Mouse (Mus musculus) kidney, embryonic 16.5 days (tissue): Measurements from ENCODE around the gene Adh7. TPM values are rescaled to one million over a fixed set of nuclear protein-coding genes. Genes with fewer than 3 reads are reported as not detected.

ENCODE experiments used
- ATAC-seq: fragments of 200-750 bp; cut with Nextera tagmentation; 2 replicates; pipeline ENCODE4 v1.8.0; 2017; ENCODE audit warnings: moderate TSS enrichment; ENCODE audit not compliant: low FRiP score, low TSS enrichment
- H3K27ac ChIP-seq: fragments of 300-500 bp; sonication (generic); 2 replicates; pipeline ENCODE4 v1.5.1; 2014; ENCODE audit warnings: low read length
- H3K27me3 ChIP-seq: fragments of 300-500 bp; sonication (generic); 2 replicates; pipeline ENCODE4 v1.6.1; 2014; ENCODE audit warnings: low read length, control low read depth, mixed read lengths; ENCODE audit not compliant: insufficient read depth
- H3K36me3 ChIP-seq: fragments of 300-500 bp; sonication (generic); 2 replicates; pipeline ENCODE4 v1.6.1; 2014; ENCODE audit warnings: low read length, control low read depth, mixed read lengths; ENCODE audit not compliant: insufficient read depth
- H3K4me1 ChIP-seq: fragments of 300-500 bp; sonication (generic); 2 replicates; pipeline ENCODE4 v1.6.1; 2014; ENCODE audit warnings: low read length, control low read depth, mixed read lengths; ENCODE audit not compliant: insufficient read depth
- H3K4me2 ChIP-seq: fragments of 300-500 bp; sonication (generic); replicated peaks from 2 replicates; pipeline ENCODE4 v1.6.1; 2014; ENCODE audit warnings: low read depth, low read length
- H3K4me3 ChIP-seq: fragments of 300-500 bp; sonication (generic); 2 replicates; pipeline ENCODE4 v1.5.1; 2014; ENCODE audit warnings: mild to moderate bottlenecking, low read length
- H3K9ac ChIP-seq: fragments of 300-500 bp; sonication (generic); replicated peaks from 2 replicates; pipeline ENCODE4 v1.6.1; 2014; ENCODE audit warnings: low read length
- H3K9me3 ChIP-seq: fragments of 300-500 bp; sonication (generic); 2 replicates; pipeline ENCODE4 v1.6.1; 2016; ENCODE audit warnings: low read length, control low read depth
- WGBS: fragments of 180-500 bp; shearing (Covaris S2); extraction: QIAGEN DNeasy Blood & Tissue Kit; methylation state at CpG from one replicate; pipeline ENCODE4 v1.1.7; 2014; 5-methylcytosine and 5-hydroxymethylcytosine counted together
- polyA plus RNA-seq: library from polyadenylated mRNA; unstranded; fragments of >200 nt; fragmentation: Nextera tagmentation; extraction: Ambion mirVana; gene quantifications from 2 replicates; pipeline ENCODE4 v1.2.1, GENCODE M21; 2015

Adh7 gene
- 0.46 and 0.66 TPM in 2 replicates for polyA plus RNA-seq

- H3K27me3 ChIP-seq = no peaks in the 10 kb centered on the region
- no peak within 1 kb of the TSS for H3K27ac ChIP-seq
- no peak within 1 kb of the TSS for H3K4me2 ChIP-seq
- H3K9me3 ChIP-seq = no peaks in the 10 kb centered on the region
- H3K9ac ChIP-seq = no peak within 1 kb of the TSS
- H3K4me3 ChIP-seq = no peak within 1 kb of the TSS
- no peaks in the 10 kb centered on the region for H3K4me1 ChIP-seq
- 75% methylated on average over 10 of the region's 10 CpGs for WGBS
- no peak for ATAC-seq
- no peaks in the 10 kb centered on the region for H3K36me3 ChIP-seq
Observed at GRCm38 (mm10) chr3:138217631-138218264, at the start of gene Adh7. Gene Adh7, plus strand, starts transcription at chr3:138217760.

- Histone ChIP-seq H3K27ac (no peak overlapping the region), H3K4me2 (no peak overlapping the region), H3K27me3 (no peaks in the 10 kb centered on the region), H3K9ac (no peak overlapping the region), H3K9me3 (no peaks in the 10 kb centered on the region), H3K36me3 (no peaks in the 10 kb centered on the region), H3K4me3 (no peak overlapping the region), H3K4me1 (peaks cover 17% of the 10 kb centered on the region)
- WGBS = 76% methylated on average over 10 of the region's 10 CpGs
- ATAC-seq = no peak
Observed at GRCm38 (mm10) chr3:138173291-138173690, 44.3 kb upstream of the Adh7 start.

GRCm38 (mm10) chr3:138175551-138175950 is 42.0 kb upstream of the Adh7 start:
- WGBS = 58% methylated on average over 6 of the region's 6 CpGs
- Histone ChIP-seq H3K4me3 (no peak overlapping the region), H3K9ac (no peak overlapping the region), H3K4me2 (peak overlapping the region; percentile 12; the same call in 1 of the 2 replicates), H3K9me3 (no peaks in the 10 kb centered on the region), H3K27me3 (no peaks in the 10 kb centered on the region), H3K36me3 (no peaks in the 10 kb centered on the region), H3K27ac (peak overlapping the region; percentile 50; the same call in 1 of the 2 replicates), H3K4me1 (peaks cover 17% of the 10 kb centered on the region)
- ATAC-seq = peak; percentile 61; the same call in 1 of the 2 replicates

GRCm38 (mm10) chr3:138182019-138182418 is 35.5 kb upstream of the Adh7 start:
- WGBS = 88% methylated on average over 2 of the region's 2 CpGs
- ATAC-seq = no peak

GRCm38 (mm10) chr3:138183371-138183770 is 34.2 kb upstream of the Adh7 start:
- ATAC-seq = no peak

More at GRCm38 (mm10) chr3:138182019-138182418, 35.5 kb upstream of the Adh7 start:
- H3K4me1 ChIP-seq = no peaks in the 10 kb centered on the region
- H3K36me3 ChIP-seq = no peaks in the 10 kb centered on the region
- H3K27ac ChIP-seq = no peak overlapping the region
- no peaks in the 10 kb centered on the region for H3K9me3 ChIP-seq
- H3K27me3 ChIP-seq = no peaks in the 10 kb centered on the region
- no peak overlapping the region for H3K4me2 ChIP-seq
- no peak overlapping the region for H3K4me3 ChIP-seq
- no peak overlapping the region for H3K9ac ChIP-seq

GRCm38 (mm10) chr3:138185290-138185689 is 32.3 kb upstream of the Adh7 start:
- whole genome bisulfite sequencing = 54% methylated on average over 4 of the region's 4 CpGs
- no peaks in the 10 kb centered on the region for H3K9me3 ChIP-seq
- H3K27ac ChIP-seq = no peak overlapping the region
- H3K27me3 ChIP-seq = no peaks in the 10 kb centered on the region
- ATAC-seq = no peak
- H3K9ac ChIP-seq = no peak overlapping the region
- H3K36me3 ChIP-seq = no peaks in the 10 kb centered on the region
- H3K4me1 ChIP-seq = no peaks in the 10 kb centered on the region
- no peak overlapping the region for H3K4me2 ChIP-seq
- no peak overlapping the region for H3K4me3 ChIP-seq

More at GRCm38 (mm10) chr3:138183371-138183770, 34.2 kb upstream of the Adh7 start:
- Histone ChIP-seq H3K9ac (no peak overlapping the region), H3K27ac (no peak overlapping the region), H3K36me3 (no peaks in the 10 kb centered on the region), H3K4me2 (no peak overlapping the region), H3K4me3 (no peak overlapping the region), H3K9me3 (no peaks in the 10 kb centered on the region), H3K4me1 (no peaks in the 10 kb centered on the region), H3K27me3 (no peaks in the 10 kb centered on the region)
- 76% methylated on average over 7 of the region's 7 CpGs for WGBS

GRCm38 (mm10) chr3:138185995-138186930 is 31.3 kb upstream of the Adh7 start:
- no peaks in the 10 kb centered on the region for H3K4me1 ChIP-seq
- no peaks in the 10 kb centered on the region for H3K9me3 ChIP-seq
- no peaks in the 10 kb centered on the region for H3K27me3 ChIP-seq
- H3K27ac ChIP-seq = no peak overlapping the region
- 88% methylated on average over 26 of the region's 26 CpGs for WGBS
- ATAC-seq = no peak
- H3K9ac ChIP-seq = no peak overlapping the region
- H3K4me2 ChIP-seq = no peak overlapping the region
- no peaks in the 10 kb centered on the region for H3K36me3 ChIP-seq
- no peak overlapping the region for H3K4me3 ChIP-seq

GRCm38 (mm10) chr3:138192260-138192659 is 25.3 kb upstream of the Adh7 start:
- no peaks in the 10 kb centered on the region for H3K36me3 ChIP-seq
- 71% methylated on average over 7 of the region's 7 CpGs for WGBS
- no peaks in the 10 kb centered on the region for H3K4me1 ChIP-seq
- ATAC-seq = no peak
- H3K27me3 ChIP-seq = no peaks in the 10 kb centered on the region
- H3K4me3 ChIP-seq = no peak overlapping the region
- H3K4me2 ChIP-seq = no peak overlapping the region
- no peak overlapping the region for H3K27ac ChIP-seq
- H3K9ac ChIP-seq = no peak overlapping the region
- no peaks in the 10 kb centered on the region for H3K9me3 ChIP-seq

- no peak within 1 kb of the TSS for H3K4me3 ChIP-seq
- no peak within 1 kb of the TSS for H3K4me2 ChIP-seq
- no peak for ATAC-seq
- H3K9ac ChIP-seq = no peak within 1 kb of the TSS
- H3K4me1 ChIP-seq = no peaks in the 10 kb centered on the region
- no peak within 1 kb of the TSS for H3K27ac ChIP-seq
- H3K9me3 ChIP-seq = no peaks in the 10 kb centered on the region
- no peaks in the 10 kb centered on the region for H3K36me3 ChIP-seq
- no peaks in the 10 kb centered on the region for H3K27me3 ChIP-seq
- 86% methylated on average over 15 of the region's 15 CpGs for WGBS
Observed at GRCm38 (mm10) chr3:138193683-138194302, 23.8 kb upstream of the Adh7 start, which contains the start of gene 4930579F01Rik. Gene 4930579F01Rik, minus strand, starts transcription at chr3:138193825.
